ENCODE assay signal across 7 mouse cellular contexts in genomic region chrX:96130139-96130538, GRCm38 (mm10). TPM values are rescaled to one million over a fixed set of nuclear protein-coding genes. Genes with fewer than 3 reads are reported as not detected.
DNase-seq lines count a peak whose midpoint lies in the region; ATAC-seq lines count a peak whose summit lies in the region.

No protein-coding gene starts in this region.

- no peak overlapping the region for H3K4me3 ChIP-seq in midbrain, embryonic 15.5 days
- H3K4me3 ChIP-seq in midbrain, embryonic 10.5 days, result no peak overlapping the region

- H3K27ac ChIP-seq in midbrain, embryonic 15.5 days, result no peak overlapping the region
- no peak overlapping the region for H3K27ac ChIP-seq in midbrain, embryonic 10.5 days (replicated peaks)

- 56% methylated on average over 5 of the region's 5 CpGs for WGBS in midbrain, embryonic 15.5 days
- 60% methylated on average over 5 of the region's 5 CpGs for WGBS in midbrain, embryonic 10.5 days

- ATAC-seq in monocyte, adult 5-6 weeks (replicated peaks; ENCODE audit: insufficient number of reproducible peaks, low FRiP score, low TSS enrichment, poor library complexity, severe bottlenecking), result peak; percentile 78
- no peak for ATAC-seq in midbrain, embryonic 15.5 days (replicated peaks)

- no peaks in the 10 kb centered on the region for H3K9me3 ChIP-seq in midbrain, embryonic 15.5 days
- H3K9me3 ChIP-seq in midbrain, embryonic 10.5 days (replicated peaks), result no peaks in the 10 kb centered on the region

- no peaks in the 10 kb centered on the region for H3K36me3 ChIP-seq in midbrain, embryonic 15.5 days (replicated peaks)
- H3K36me3 ChIP-seq in midbrain, embryonic 10.5 days, result no peaks in the 10 kb centered on the region

- peak; percentile 86 for DNase-seq in CD4-positive, CD25-positive, alpha-beta regulatory T cell, adult 2 months (ENCODE audit: low read depth, low spot score)
- peak; percentile 51 for DNase-seq in R1 (ENCODE audit: low read depth, low spot score)
- peak; percentile 78 for DNase-seq in heart, adult 8-10 months (ENCODE audit: low spot score)
- peak; percentile 52 for DNase-seq in kidney, postnatal 14 days
- no peak for DNase-seq in midbrain, embryonic 10.5 days (ENCODE audit: low spot score)

- no peak overlapping the region for H3K4me2 ChIP-seq in midbrain, embryonic 15.5 days

- no peaks in the 10 kb centered on the region for H3K27me3 ChIP-seq in midbrain, embryonic 15.5 days (replicated peaks)
- no peaks in the 10 kb centered on the region for H3K27me3 ChIP-seq in midbrain, embryonic 10.5 days (ENCODE audit: low read depth, poor library complexity, severe bottlenecking)

- H3K4me1 ChIP-seq in midbrain, embryonic 15.5 days, result no peaks in the 10 kb centered on the region
- peaks cover 8% of the 10 kb centered on the region for H3K4me1 ChIP-seq in midbrain, embryonic 10.5 days

- no peak overlapping the region for H3K9ac ChIP-seq in midbrain, embryonic 15.5 days

RNA-seq across cellular contexts. Expression of gene Msn, which starts 34.3 kb away (rescaled TPM):
- total RNA-seq in heart, adult 8-10 months (2022), result 100 to 1,000 TPM in 2 of 4 experiments, 10 to 100 TPM in 2; 84.4 to 109 (median 102) TPM
- total RNA-seq in monocyte, adult 5-6 weeks (2017), result 552 to 879 TPM (median 675 TPM) in 3 replicates
- 31.3 and 34.9 TPM in 2 replicates for polyA plus RNA-seq in midbrain, embryonic 15.5 days (2015; fragmentation: Nextera tagmentation; extraction: Ambion mirVana)
- polyA plus RNA-seq in midbrain, embryonic 10.5 days (2016; fragmentation: Nextera tagmentation; extraction: Ambion mirVana), result 114 and 122 TPM in 2 replicates
